Mouse (Mus musculus) liver, embryonic 12.5 days (tissue): ENCODE measurements at regions not wholly inside any gene's neighbourhood (a gene's known extent, or its start where the extent isn't known, plus 50 kb on each side); places are given as distances from the start of the nearest gene placed in this dataset.

Source experiments
- ATAC-seq: fragments of 200-750 bp; cut with Nextera tagmentation; 2 replicates; pipeline ENCODE4 v1.8.0; 2017; ENCODE audit warnings: moderate number of reproducible peaks, mild to moderate bottlenecking, moderate library complexity
- H3K27ac ChIP-seq: fragments of 300-500 bp; sonication (generic); 2 replicates; pipeline ENCODE4 v1.5.1; 2016; ENCODE audit warnings: mild to moderate bottlenecking
- H3K27me3 ChIP-seq: fragments of 300-500 bp; sonication (generic); replicated peaks from 2 replicates; pipeline ENCODE4 v1.6.1; 2016; ENCODE audit warnings: mild to moderate bottlenecking, moderate library complexity
- H3K36me3 ChIP-seq: fragments of 300-500 bp; sonication (generic); 2 replicates; pipeline ENCODE4 v1.6.1; 2016; ENCODE audit warnings: mild to moderate bottlenecking, moderate library complexity
- H3K4me1 ChIP-seq: fragments of 300-500 bp; sonication (generic); 2 replicates; pipeline ENCODE4 v1.6.1; 2016
- H3K4me2 ChIP-seq: fragments of 300-500 bp; sonication (generic); 2 replicates; pipeline ENCODE4 v1.6.1; 2016; ENCODE audit warnings: mild to moderate bottlenecking, moderate library complexity
- H3K4me3 ChIP-seq: fragments of 300-500 bp; sonication (generic); 2 replicates; pipeline ENCODE4 v1.5.1; 2016; ENCODE audit warnings: mild to moderate bottlenecking, moderate library complexity
- H3K9ac ChIP-seq: fragments of 300-500 bp; sonication (generic); 2 replicates; pipeline ENCODE4 v1.6.1; 2016; ENCODE audit warnings: mild to moderate bottlenecking, moderate library complexity
- H3K9me3 ChIP-seq: fragments of 300-500 bp; sonication (generic); replicated peaks from 2 replicates; pipeline ENCODE4 v1.6.1; 2016; ENCODE audit warnings: mild to moderate bottlenecking, moderate library complexity
- WGBS: fragments of 180-500 bp; shearing (Covaris S2); methylation state at CpG from one replicate; pipeline ENCODE4 v1.1.7; 2016; ENCODE audit not compliant: insufficient replicate concordance; 5-methylcytosine and 5-hydroxymethylcytosine counted together

DNA sequence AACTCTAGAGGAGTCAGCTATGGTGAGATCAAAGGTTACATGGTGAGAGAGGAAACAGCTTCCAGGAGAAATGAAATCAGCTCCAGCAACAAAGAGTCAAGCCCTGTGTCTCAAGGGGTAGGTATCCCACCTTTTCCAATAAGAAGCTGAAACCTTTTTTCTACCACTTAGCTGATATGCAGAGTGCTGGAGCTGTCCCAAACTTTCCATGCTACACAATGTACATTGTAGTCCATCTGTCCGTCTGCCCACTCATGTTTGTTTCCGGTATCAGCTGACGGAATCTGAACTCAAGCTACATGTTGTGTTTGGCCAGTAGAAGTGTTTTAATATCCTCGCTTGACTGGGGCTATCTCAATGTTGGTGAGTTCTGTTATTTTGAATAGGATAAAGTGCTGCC, 83.6 kb upstream of the Ngf start:
- no peak for ATAC-seq
- Histone ChIP-seq H3K9me3 (no peaks in the 10 kb centered on the region), H3K27ac (no peak overlapping the region), H3K4me3 (no peak overlapping the region), H3K27me3 (no peaks in the 10 kb centered on the region), H3K9ac (no peak overlapping the region), H3K4me1 (no peaks in the 10 kb centered on the region), H3K4me2 (no peak overlapping the region), H3K36me3 (no peaks in the 10 kb centered on the region)
- WGBS = 71% methylated on average over 4 of the region's 4 CpGs

DNA sequence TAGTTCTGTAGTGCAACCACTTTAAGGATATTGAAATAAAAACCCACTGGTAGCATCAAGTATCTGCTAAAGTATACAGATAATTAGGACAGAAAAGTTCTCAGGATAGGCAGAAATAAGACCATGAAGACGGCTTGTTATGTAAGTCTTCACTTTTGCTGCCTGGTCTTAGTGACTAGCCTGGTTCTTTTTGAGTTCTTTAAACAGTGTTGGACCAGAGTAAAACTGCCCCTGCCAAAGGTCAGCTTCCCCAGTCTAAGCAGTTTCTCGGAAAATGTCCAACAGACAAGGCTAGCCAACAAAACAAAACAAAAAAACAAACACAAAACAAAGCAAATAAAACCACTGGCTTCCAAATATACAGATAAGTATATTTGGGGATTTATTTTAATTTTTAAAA, 85.1 kb upstream of the Ngf start:
- H3K27me3 ChIP-seq = no peaks in the 10 kb centered on the region
- no peak overlapping the region for H3K4me2 ChIP-seq
- no peaks in the 10 kb centered on the region for H3K4me1 ChIP-seq
- H3K27ac ChIP-seq = no peak overlapping the region
- H3K9me3 ChIP-seq = no peaks in the 10 kb centered on the region
- no peaks in the 10 kb centered on the region for H3K36me3 ChIP-seq
- no peak overlapping the region for H3K4me3 ChIP-seq
- no peak for ATAC-seq
- no peak overlapping the region for H3K9ac ChIP-seq
- 54% methylated on average over 2 of the region's 2 CpGs for WGBS

- Histone ChIP-seq H3K9me3 (no peaks in the 10 kb centered on the region), H3K4me2 (no peak overlapping the region), H3K4me1 (no peaks in the 10 kb centered on the region), H3K27ac (no peak overlapping the region), H3K27me3 (no peaks in the 10 kb centered on the region), H3K9ac (no peak overlapping the region), H3K4me3 (no peak overlapping the region), H3K36me3 (no peaks in the 10 kb centered on the region)
- 55% methylated on average over 8 of the region's 8 CpGs for WGBS
- no peak for ATAC-seq
Measured at GRCm38 (mm10) chr3:102383671-102384070, 86.0 kb upstream of the Ngf start.

DNA sequence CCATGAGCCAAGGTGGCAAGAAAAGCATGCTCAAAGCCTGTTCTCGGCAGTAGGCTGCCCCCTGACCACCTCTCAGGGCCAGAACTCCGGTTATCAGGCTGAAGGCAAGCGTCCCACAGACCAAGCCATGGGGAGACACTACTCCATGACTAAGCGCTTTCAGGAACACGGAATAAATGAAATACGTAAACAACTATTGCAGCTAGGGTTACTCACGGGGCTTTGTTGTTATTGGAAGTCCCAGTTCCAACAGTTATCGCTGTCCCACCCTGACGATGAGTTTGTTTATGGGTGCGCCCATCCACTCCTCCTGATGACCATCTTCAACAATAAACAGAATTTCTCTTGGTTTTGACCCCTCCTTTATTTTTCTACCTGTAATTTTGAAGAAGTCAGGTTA, 88.0 kb upstream of the Ngf start:
- no peaks in the 10 kb centered on the region for H3K36me3 ChIP-seq
- H3K4me1 ChIP-seq = no peaks in the 10 kb centered on the region
- 69% methylated on average over 10 of the region's 10 CpGs for WGBS
- H3K27ac ChIP-seq = no peak overlapping the region
- no peaks in the 10 kb centered on the region for H3K27me3 ChIP-seq
- no peak overlapping the region for H3K4me2 ChIP-seq
- no peak for ATAC-seq
- no peak overlapping the region for H3K9ac ChIP-seq
- H3K9me3 ChIP-seq = no peaks in the 10 kb centered on the region
- H3K4me3 ChIP-seq = no peak overlapping the region

GRCm38 (mm10) chr3:102374381-102375060, 95.2 kb upstream of the Ngf start:
- 65% methylated on average over 5 of the region's 5 CpGs for WGBS
- Histone ChIP-seq H3K4me1 (no peaks in the 10 kb centered on the region), H3K9ac (no peak overlapping the region), H3K36me3 (no peaks in the 10 kb centered on the region), H3K4me2 (no peak overlapping the region), H3K27ac (no peak overlapping the region), H3K27me3 (no peaks in the 10 kb centered on the region), H3K4me3 (no peak overlapping the region), H3K9me3 (no peaks in the 10 kb centered on the region)
- ATAC-seq = no peak

DNA sequence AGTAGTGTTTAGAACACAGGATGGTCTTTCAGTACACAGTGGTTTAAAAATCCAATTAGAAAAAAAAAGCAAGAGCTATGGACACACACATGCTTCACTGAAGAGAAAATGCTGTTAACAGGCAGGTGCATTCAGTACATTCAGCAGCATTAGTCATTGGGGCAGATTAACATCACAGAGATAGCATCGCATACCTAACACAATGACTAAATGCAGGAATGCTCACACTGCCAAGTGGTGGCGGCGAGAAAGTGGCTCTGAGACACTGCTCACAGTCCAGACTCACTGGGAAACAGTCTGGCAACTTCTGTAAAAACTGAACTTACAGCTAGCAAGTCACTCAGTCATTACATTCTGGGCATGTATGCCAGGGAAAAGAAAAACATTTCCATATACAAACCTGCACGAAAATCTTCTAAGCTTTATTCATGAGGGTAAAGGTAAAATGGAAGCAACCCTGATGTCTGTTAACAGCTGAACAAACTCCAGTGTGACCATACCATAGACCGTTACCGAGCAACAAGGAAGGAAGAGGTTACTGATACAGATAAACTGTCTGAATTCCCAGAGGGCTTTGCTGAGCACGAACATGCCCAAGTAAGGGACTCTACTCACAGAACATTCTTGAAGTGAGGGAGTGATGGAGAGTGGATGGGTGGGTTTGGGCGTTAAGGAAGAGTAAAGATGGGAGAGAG, 97.4 kb upstream of the Ngf start:
- H3K27me3 ChIP-seq = no peaks in the 10 kb centered on the region
- no peaks in the 10 kb centered on the region for H3K36me3 ChIP-seq
- WGBS = 57% methylated on average over 8 of the region's 8 CpGs
- H3K9ac ChIP-seq = no peak overlapping the region
- no peak for ATAC-seq
- H3K4me1 ChIP-seq = no peaks in the 10 kb centered on the region
- H3K9me3 ChIP-seq = no peaks in the 10 kb centered on the region
- H3K4me3 ChIP-seq = no peak overlapping the region
- H3K27ac ChIP-seq = no peak overlapping the region
- H3K4me2 ChIP-seq = no peak overlapping the region

GRCm38 (mm10) chr3:102366188-102366587, 103.5 kb upstream of the Ngf start:
- Histone ChIP-seq H3K4me1 (no peaks in the 10 kb centered on the region), H3K9ac (no peak overlapping the region), H3K27me3 (no peaks in the 10 kb centered on the region), H3K27ac (no peak overlapping the region), H3K36me3 (no peaks in the 10 kb centered on the region), H3K4me2 (no peak overlapping the region), H3K9me3 (no peaks in the 10 kb centered on the region), H3K4me3 (no peak overlapping the region)
- 7% methylated on average over 6 of the region's 6 CpGs for WGBS
- no peak for ATAC-seq

GRCm38 (mm10) chr3:102364326-102364935, 105.3 kb upstream of the Ngf start:
- Histone ChIP-seq H3K27ac (no peak overlapping the region), H3K27me3 (no peaks in the 10 kb centered on the region), H3K9ac (no peak overlapping the region), H3K9me3 (no peaks in the 10 kb centered on the region), H3K4me2 (no peak overlapping the region), H3K36me3 (no peaks in the 10 kb centered on the region), H3K4me3 (no peak overlapping the region), H3K4me1 (no peaks in the 10 kb centered on the region)
- 68% methylated on average over 5 of the region's 5 CpGs for WGBS
- no peak for ATAC-seq

GRCm38 (mm10) chr3:102360732-102361280, 108.9 kb upstream of the Ngf start:
- Histone ChIP-seq H3K4me1 (no peaks in the 10 kb centered on the region), H3K4me2 (no peak overlapping the region), H3K4me3 (no peak overlapping the region), H3K36me3 (no peaks in the 10 kb centered on the region), H3K9ac (no peak overlapping the region), H3K27ac (no peak overlapping the region), H3K9me3 (no peaks in the 10 kb centered on the region), H3K27me3 (no peaks in the 10 kb centered on the region)
- 65% methylated on average over 9 of the region's 9 CpGs for WGBS
- ATAC-seq = no peak

DNA sequence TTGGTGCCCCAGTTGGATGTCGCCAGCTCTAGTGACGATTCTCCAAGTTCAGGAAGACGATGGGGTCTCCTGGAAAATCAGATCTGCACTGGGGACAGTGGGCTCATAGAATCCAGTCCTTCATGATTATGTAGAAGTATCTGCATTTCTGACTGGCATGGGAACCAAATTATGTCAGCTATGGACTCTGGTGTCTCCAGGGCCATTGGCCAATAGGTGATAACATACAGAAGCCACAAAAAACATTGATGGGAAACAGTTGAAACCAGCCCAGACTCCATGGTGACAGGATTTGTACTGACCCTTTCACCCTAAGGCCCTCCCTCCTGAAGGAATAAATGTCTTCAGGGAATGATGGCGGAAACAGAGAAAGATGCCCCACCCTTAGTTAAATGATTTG, 110.9 kb upstream of the Ngf start:
- no peak overlapping the region for H3K4me2 ChIP-seq
- no peak for ATAC-seq
- no peaks in the 10 kb centered on the region for H3K27me3 ChIP-seq
- H3K9me3 ChIP-seq = no peaks in the 10 kb centered on the region
- no peak overlapping the region for H3K27ac ChIP-seq
- H3K9ac ChIP-seq = no peak overlapping the region
- no peaks in the 10 kb centered on the region for H3K36me3 ChIP-seq
- 70% methylated on average over 4 of the region's 4 CpGs for WGBS
- no peaks in the 10 kb centered on the region for H3K4me1 ChIP-seq
- H3K4me3 ChIP-seq = no peak overlapping the region

- 67% methylated on average over 7 of the region's 7 CpGs for WGBS
- no peaks in the 10 kb centered on the region for H3K27me3 ChIP-seq
- H3K27ac ChIP-seq = no peak overlapping the region
- H3K9me3 ChIP-seq = no peaks in the 10 kb centered on the region
- ATAC-seq = no peak
- no peak overlapping the region for H3K9ac ChIP-seq
- H3K4me1 ChIP-seq = no peaks in the 10 kb centered on the region
- H3K4me3 ChIP-seq = no peak overlapping the region
- no peak overlapping the region for H3K4me2 ChIP-seq
- no peaks in the 10 kb centered on the region for H3K36me3 ChIP-seq
Measured at GRCm38 (mm10) chr3:102357062-102357610, 112.6 kb upstream of the Ngf start.

GRCm38 (mm10) chr3:102355352-102355751, 114.4 kb upstream of the Ngf start:
- WGBS = 71% methylated on average over 2 of the region's 2 CpGs
- no peak for ATAC-seq

More at GRCm38 (mm10) chr3:102355352-102355751, 114.4 kb upstream of the Ngf start:
- no peak overlapping the region for H3K4me3 ChIP-seq
- H3K4me2 ChIP-seq = no peak overlapping the region
- no peak overlapping the region for H3K27ac ChIP-seq
- no peak overlapping the region for H3K9ac ChIP-seq
- H3K4me1 ChIP-seq = no peaks in the 10 kb centered on the region
- no peaks in the 10 kb centered on the region for H3K36me3 ChIP-seq
- H3K27me3 ChIP-seq = no peaks in the 10 kb centered on the region
- H3K9me3 ChIP-seq = no peaks in the 10 kb centered on the region
